Mouse (Mus musculus) kidney, adult 2 months (tissue): Measurements from ENCODE around the gene Acsm4.

ENCODE experiments used
- CTCF ChIP-seq: fragments of 200-500 bp; conservative IDR thresholded peaks from 2 replicates; pipeline ENCODE4 v1.5.1; 2011; ENCODE audit warnings: low read depth, mild to moderate bottlenecking, control low read depth, low read length, moderate library complexity, mixed read lengths; ENCODE audit not compliant: insufficient read depth, insufficient read length
- POLR2A ChIP-seq: fragments of 200-500 bp; IDR thresholded peaks from one replicate; pipeline ENCODE4 v1.6.1; 2011; ENCODE audit warnings: low read depth, low read length, control low read depth

DNA sequence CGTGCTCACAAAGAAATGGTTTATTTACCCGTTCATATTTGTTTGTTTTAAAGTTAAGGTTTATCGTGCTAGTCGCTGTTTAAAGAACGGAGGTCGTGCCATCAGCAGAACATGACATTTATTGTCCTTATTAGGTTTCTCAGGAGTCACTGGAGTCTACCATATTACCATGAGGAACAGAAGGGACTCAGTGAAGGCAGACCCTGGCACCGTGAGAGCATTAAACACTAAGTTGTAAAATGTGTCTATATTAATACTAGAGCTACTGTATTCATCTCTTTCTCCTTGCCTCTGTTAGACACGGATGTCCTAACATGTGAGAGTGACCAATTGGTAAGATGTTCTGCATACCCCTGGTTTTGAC is 31.1 kb downstream of the Acsm4 start:
- TF ChIP-seq CTCF (no peak), POLR2A (no peak)
